Mouse (Mus musculus) layer of hippocampus, adult 8-10 months (tissue): ENCODE data around the gene Nf2. TPM values are rescaled to one million over a fixed set of nuclear protein-coding genes. Genes with fewer than 3 reads are reported as not detected.

Experiments used
- microRNA-seq, 2 experiments: library from miRNA; unstranded; fragments of <30 nt; microRNA quantifications; one replicate each; pipeline ENCODE4 v1.2.0; 2022
- total RNA-seq, 4 experiments: library from RNA; stranded (reverse); gene quantifications; 2 replicates each; pipeline ENCODE4 v1.2.4; 2022

Gene Nf2
- total RNA-seq, 4 experiments from 2014 or later, result 88.0 to 96.1 (median 90.3) TPM

Small RNAs within 50 kb of the gene (microRNA-seq; reads per million reads assigned to microRNA genes)
- 0.51 to 4.1 reads per million in 2 experiments for gene Mir6918

Other genes starting within 250 kb of the Nf2 start
- gene Gm11032, start 229.5 kb downstream of the Nf2 start, total RNA-seq, result not detected
- gene Ascc2, start 211.8 kb downstream of the Nf2 start, total RNA-seq, result 10 to 100 TPM; 23.2 to 28.2 (median 24.6) TPM
- gene Uqcr10, start 145.2 kb downstream of the Nf2 start, total RNA-seq, result 100 to 1,000 TPM; 342 to 372 (median 351) TPM
- gene Zmat5, start 144.9 kb downstream of the Nf2 start, total RNA-seq, result 10 to 100 TPM; 30.9 to 38.1 (median 34.9) TPM
- gene Cabp7, start 102.8 kb downstream of the Nf2 start, total RNA-seq, result 100 to 1,000 TPM; 253 to 297 (median 281) TPM
- 100 to 1,000 TPM in 1 of 4 experiments, 10 to 100 TPM in 3; 89.8 to 108 (median 95.7) TPM for gene Nipsnap1, start 24.4 kb upstream of the Nf2 start, total RNA-seq
- 10 to 100 TPM; 38.6 to 43.8 (median 41.4) TPM for gene Thoc5, start 45.8 kb upstream of the Nf2 start, total RNA-seq
- 10 to 100 TPM; 42.3 to 45.7 (median 45.6) TPM for gene Nefh, start 98.5 kb upstream of the Nf2 start, total RNA-seq
- 100 to 1,000 TPM; 144 to 152 (median 150) TPM for gene Ap1b1, start 137.3 kb upstream of the Nf2 start, total RNA-seq
- gene Rasl10a, start 208.6 kb upstream of the Nf2 start, total RNA-seq, result 10 to 100 TPM; 48.3 to 100.0 (median 69.5) TPM
- 10 to 100 TPM; 81.4 to 91.4 (median 86.0) TPM for gene Gas2l1, start 215.8 kb upstream of the Nf2 start, total RNA-seq
- 10 to 100 TPM; 22.1 to 26.4 (median 24.2) TPM for gene Rhbdd3, start 249.4 kb upstream of the Nf2 start, total RNA-seq
- 100 to 1,000 TPM; 333 to 412 (median 383) TPM for gene Ewsr1, start 249.7 kb upstream of the Nf2 start, total RNA-seq